Mouse (Mus musculus) kidney, embryonic 15.5 days (tissue): ENCODE results near the gene Itgb3. TPM values are rescaled to one million over a fixed set of nuclear protein-coding genes. Genes with fewer than 3 reads are reported as not detected.

Source experiments
- ATAC-seq: fragments of 200-750 bp; cut with Nextera tagmentation; replicated peaks from 2 replicates; pipeline ENCODE4 v1.8.0; 2017; ENCODE audit warnings: moderate TSS enrichment; ENCODE audit not compliant: low FRiP score
- H3K27ac ChIP-seq: fragments of 300-500 bp; sonication (generic); 2 replicates; pipeline ENCODE4 v1.5.1; 2015; ENCODE audit warnings: mild to moderate bottlenecking, inconsistent platforms
- H3K27me3 ChIP-seq: fragments of 300-500 bp; sonication (generic); 2 replicates; pipeline ENCODE4 v1.6.1; 2015; ENCODE audit warnings: inconsistent platforms
- H3K36me3 ChIP-seq: fragments of 300-500 bp; sonication (generic); 2 replicates; pipeline ENCODE4 v1.6.1; 2015; ENCODE audit warnings: inconsistent platforms
- H3K4me1 ChIP-seq: fragments of 300-500 bp; sonication (generic); 2 replicates; pipeline ENCODE4 v1.6.1; 2015; ENCODE audit warnings: inconsistent platforms
- H3K4me2 ChIP-seq: fragments of 300-500 bp; sonication (generic); 2 replicates; pipeline ENCODE4 v1.6.1; 2015; ENCODE audit warnings: moderate library complexity, mild to moderate bottlenecking, inconsistent platforms
- H3K4me3 ChIP-seq: fragments of 300-500 bp; sonication (generic); replicated peaks from 2 replicates; pipeline ENCODE4 v1.5.1; 2015; ENCODE audit warnings: mild to moderate bottlenecking, inconsistent platforms
- H3K9ac ChIP-seq: fragments of 300-500 bp; sonication (generic); 2 replicates; pipeline ENCODE4 v1.6.1; 2015; ENCODE audit warnings: mild to moderate bottlenecking, inconsistent platforms
- H3K9me3 ChIP-seq: fragments of 300-500 bp; sonication (generic); replicated peaks from 2 replicates; pipeline ENCODE4 v1.6.1; 2016; ENCODE audit warnings: inconsistent platforms
- WGBS: fragments of 180-500 bp; shearing (Covaris S2); methylation state at CpG from one replicate; pipeline ENCODE4 v1.1.7; 2015; ENCODE audit warnings: mixed read lengths; 5-methylcytosine and 5-hydroxymethylcytosine counted together
- polyA plus RNA-seq: library from polyadenylated mRNA; unstranded; fragments of >200 nt; fragmentation: Nextera tagmentation; extraction: Ambion mirVana; gene quantifications from 2 replicates; pipeline ENCODE4 v1.2.1, GENCODE M21; 2015

The Itgb3 gene
- polyA plus RNA-seq, 1 experiment from 2014 or later: 3.4 TPM

GRCm38 (mm10) chr11:104609033-104609684 lies 1.4 kb downstream of the Itgb3 start:
- no peak for ATAC-seq
- H3K36me3 ChIP-seq: no peaks in the 10 kb centered on the region
- H3K4me3 ChIP-seq: no peak overlapping the region
- no peak overlapping the region for H3K4me2 ChIP-seq
- peaks cover 13% of the 10 kb centered on the region for H3K4me1 ChIP-seq
- no peak overlapping the region for H3K9ac ChIP-seq
- 78% methylated on average over 6 of the region's 6 CpGs for WGBS
- peaks cover 48% of the 10 kb centered on the region for H3K27me3 ChIP-seq
- H3K9me3 ChIP-seq: no peaks in the 10 kb centered on the region
- H3K27ac ChIP-seq: no peak overlapping the region

GRCm38 (mm10) chr11:104609733-104610132 lies 1.9 kb downstream of the Itgb3 start:
- H3K4me2 ChIP-seq: no peak overlapping the region
- H3K4me1 ChIP-seq: peaks cover 13% of the 10 kb centered on the region
- 68% methylated on average over 4 of the region's 4 CpGs for WGBS
- H3K36me3 ChIP-seq: no peaks in the 10 kb centered on the region
- H3K9ac ChIP-seq: no peak overlapping the region
- H3K9me3 ChIP-seq: no peaks in the 10 kb centered on the region
- no peak overlapping the region for H3K27ac ChIP-seq
- H3K4me3 ChIP-seq: no peak overlapping the region
- ATAC-seq: no peak
- peaks cover 48% of the 10 kb centered on the region for H3K27me3 ChIP-seq

GRCm38 (mm10) chr11:104611579-104612151 lies 3.9 kb downstream of the Itgb3 start:
- H3K27me3 ChIP-seq: peaks cover 40% of the 10 kb centered on the region
- no peak overlapping the region for H3K4me2 ChIP-seq
- H3K36me3 ChIP-seq: no peaks in the 10 kb centered on the region
- no peak for ATAC-seq
- H3K9me3 ChIP-seq: no peaks in the 10 kb centered on the region
- no peak overlapping the region for H3K4me3 ChIP-seq
- H3K4me1 ChIP-seq: peaks cover 13% of the 10 kb centered on the region
- WGBS: 41% methylated on average over 4 of the region's 4 CpGs
- no peak overlapping the region for H3K27ac ChIP-seq
- H3K9ac ChIP-seq: no peak overlapping the region

- Histone ChIP-seq H3K27ac (no peak overlapping the region), H3K9ac (no peak overlapping the region), H3K4me1 (peaks cover 3% of the 10 kb centered on the region), H3K36me3 (no peaks in the 10 kb centered on the region), H3K27me3 (peaks cover 28% of the 10 kb centered on the region), H3K4me2 (no peak overlapping the region), H3K9me3 (no peaks in the 10 kb centered on the region), H3K4me3 (no peak overlapping the region)
- 82% methylated on average over 10 of the region's 10 CpGs for WGBS
- no peak for ATAC-seq
Measured at GRCm38 (mm10) chr11:104613551-104613950, 5.8 kb downstream of the Itgb3 start.

GRCm38 (mm10) chr11:104614130-104614529 lies 6.3 kb downstream of the Itgb3 start:
- 89% methylated on average over 2 of the region's 2 CpGs for WGBS
- ATAC-seq: no peak

GRCm38 (mm10) chr11:104616182-104616581 lies 8.4 kb downstream of the Itgb3 start:
- no peak for ATAC-seq
- H3K4me2 ChIP-seq: no peak overlapping the region
- H3K9me3 ChIP-seq: no peaks in the 10 kb centered on the region
- no peaks in the 10 kb centered on the region for H3K36me3 ChIP-seq
- H3K4me3 ChIP-seq: no peak overlapping the region
- H3K4me1 ChIP-seq: peaks cover 13% of the 10 kb centered on the region; the same call in 1 of the 2 replicates
- peaks cover 4% of the 10 kb centered on the region; the same call in 1 of the 2 replicates for H3K27me3 ChIP-seq
- WGBS: 69% methylated on average over 5 of the region's 5 CpGs
- H3K9ac ChIP-seq: no peak overlapping the region
- H3K27ac ChIP-seq: no peak overlapping the region

More at GRCm38 (mm10) chr11:104614130-104614529, 6.3 kb downstream of the Itgb3 start:
- Histone ChIP-seq H3K9me3 (no peaks in the 10 kb centered on the region), H3K27me3 (peaks cover 22% of the 10 kb centered on the region), H3K4me1 (0 out of 2 replicates have a peak, but pooled peaks cover 5% of the 10 kb centered on the region), H3K27ac (no peak overlapping the region), H3K36me3 (no peaks in the 10 kb centered on the region), H3K4me3 (no peak overlapping the region), H3K4me2 (no peak overlapping the region), H3K9ac (no peak overlapping the region)

GRCm38 (mm10) chr11:104618638-104619076 lies 10.9 kb downstream of the Itgb3 start:
- Histone ChIP-seq H3K36me3 (no peaks in the 10 kb centered on the region), H3K4me3 (no peak overlapping the region), H3K9ac (no peak overlapping the region), H3K4me2 (no peak overlapping the region), H3K4me1 (peaks cover 13% of the 10 kb centered on the region; the same call in 1 of the 2 replicates), H3K9me3 (no peaks in the 10 kb centered on the region), H3K27me3 (no peaks in the 10 kb centered on the region; the same call in 1 of the 2 replicates), H3K27ac (no peak overlapping the region)
- 65% methylated on average over 6 of the region's 6 CpGs for WGBS
- ATAC-seq: no peak

GRCm38 (mm10) chr11:104619084-104620022 lies 11.6 kb downstream of the Itgb3 start:
- Histone ChIP-seq H3K27me3 (no peaks in the 10 kb centered on the region; the same call in 1 of the 2 replicates), H3K4me3 (no peak overlapping the region), H3K36me3 (no peaks in the 10 kb centered on the region), H3K9me3 (no peaks in the 10 kb centered on the region), H3K4me1 (peaks cover 13% of the 10 kb centered on the region; the same call in 1 of the 2 replicates), H3K9ac (no peak overlapping the region), H3K4me2 (no peak overlapping the region), H3K27ac (no peak overlapping the region)
- no peak for ATAC-seq
- WGBS: 59% methylated on average over 13 of the region's 13 CpGs

GRCm38 (mm10) chr11:104622040-104622962 lies 14.5 kb downstream of the Itgb3 start:
- Histone ChIP-seq H3K9ac (no peak overlapping the region), H3K36me3 (no peaks in the 10 kb centered on the region), H3K4me2 (no peak overlapping the region), H3K27ac (no peak overlapping the region), H3K27me3 (no peaks in the 10 kb centered on the region; the same call in 1 of the 2 replicates), H3K9me3 (no peaks in the 10 kb centered on the region), H3K4me3 (no peak overlapping the region), H3K4me1 (peaks cover 32% of the 10 kb centered on the region)
- ATAC-seq: no peak
- 39% methylated on average over 12 of the region's 12 CpGs for WGBS

- peak; percentile 63; the same call in 1 of the 2 replicates for ATAC-seq
- H3K27ac ChIP-seq: peak overlapping the region; percentile 68
- 32% methylated on average over 6 of the region's 6 CpGs for WGBS
- no peaks in the 10 kb centered on the region; the same call in 1 of the 2 replicates for H3K27me3 ChIP-seq
- H3K9me3 ChIP-seq: no peaks in the 10 kb centered on the region
- H3K4me3 ChIP-seq: no peak overlapping the region
- no peak overlapping the region for H3K9ac ChIP-seq
- H3K36me3 ChIP-seq: no peaks in the 10 kb centered on the region
- H3K4me2 ChIP-seq: no peak overlapping the region
- peaks cover 28% of the 10 kb centered on the region for H3K4me1 ChIP-seq
Measured at GRCm38 (mm10) chr11:104624791-104625391, 17.1 kb downstream of the Itgb3 start.
